Mouse (Mus musculus): ENCODE measurements at regions not wholly inside any gene's neighbourhood (a gene's known extent, or its start where the extent isn't known, plus 50 kb on each side); places are given as distances from the start of the nearest gene placed in this dataset.

- TF ChIP-seq CTCF (conservative IDR thresholded peaks at IDR 0.05; ENCODE audit: insufficient read depth, insufficient read length, low read depth, low read length) (no peak), POLR2A (IDR thresholded peaks at IDR 0.05; ENCODE audit: low read depth, low read length) (no peak)
Measured at GRCm38 (mm10) chr8:12510233-12510632, 62.6 kb upstream of the Spaca7 start.
